Mouse (Mus musculus): ENCODE data around the gene Gpsm1. TPM values are rescaled to one million over a fixed set of nuclear protein-coding genes. Genes with fewer than 3 reads are reported as not detected.
A peak's percentile ranks its signal among the peaks of the same experiment; 100 is the strongest.

Gpsm1 gene
- polyA plus RNA-seq (2015; fragmentation: Nextera tagmentation; extraction: Ambion mirVana) = 6.3 and 6.9 TPM in 2 replicates

GRCm38 (mm10) chr2:26315072-26315924 lies at the start of gene Gpsm1:
Gpsm1 (plus strand) TSS chr2:26315515.
- peak within 1 kb of the TSS; percentile 85 for H3K4me2 ChIP-seq (replicated peaks; ENCODE audit: low read depth)
- peak within 1 kb of the TSS; percentile 71 for H3K27ac ChIP-seq (ENCODE audit: low read depth, low read length)
- 1% methylated on average over 60 of the region's 66 CpGs for WGBS
- H3K4me1 ChIP-seq (replicated peaks; ENCODE audit: control insufficient read depth, insufficient read depth, low read length) = 0 out of 2 replicates have a peak, but pooled peaks cover 2% of the 10 kb centered on the region
- TF ChIP-seq CTCF (IDR thresholded peaks at IDR 0.05; ENCODE audit: low read depth) = 0 out of 2 replicates have a peak, but pooled peaks have one; percentile 16
- H3K4me3 ChIP-seq (ENCODE audit: low read depth, low read length) = peak within 1 kb of the TSS; percentile 72
- peak within 1 kb of the TSS; percentile 66 for H3K9ac ChIP-seq (ENCODE audit: low read depth, low read length)
- peak; percentile 66 for ATAC-seq
- H3K27me3 ChIP-seq (replicated peaks; ENCODE audit: control insufficient read depth, insufficient read depth, low read length) = no peaks in the 10 kb centered on the region
- no peaks in the 10 kb centered on the region for H3K9me3 ChIP-seq (ENCODE audit: control insufficient read depth)
- H3K36me3 ChIP-seq (ENCODE audit: control insufficient read depth, insufficient read depth) = no peaks in the 10 kb centered on the region

GRCm38 (mm10) chr2:26266066-26266742 lies 49.1 kb upstream of the Gpsm1 start:
- no peaks in the 10 kb centered on the region for H3K36me3 ChIP-seq (ENCODE audit: control insufficient read depth, insufficient read depth)
- no peak overlapping the region for H3K4me3 ChIP-seq (ENCODE audit: low read depth, low read length)
- H3K9ac ChIP-seq (ENCODE audit: low read depth, low read length) = no peak overlapping the region
- ATAC-seq = no peak
- H3K9me3 ChIP-seq (ENCODE audit: control insufficient read depth) = no peaks in the 10 kb centered on the region
- no peaks in the 10 kb centered on the region for H3K27me3 ChIP-seq (replicated peaks; ENCODE audit: control insufficient read depth, insufficient read depth, low read length)
- no peak overlapping the region for H3K27ac ChIP-seq (ENCODE audit: low read depth, low read length)
- 53% methylated on average over 10 of the region's 10 CpGs for WGBS
- no peak overlapping the region; the same call in 1 of the 2 replicates for H3K4me2 ChIP-seq (replicated peaks; ENCODE audit: low read depth)
- no peaks in the 10 kb centered on the region for H3K4me1 ChIP-seq (replicated peaks; ENCODE audit: control insufficient read depth, insufficient read depth, low read length)
- TF ChIP-seq CTCF (IDR thresholded peaks at IDR 0.05; ENCODE audit: low read depth) = no peak

- Histone ChIP-seq H3K27me3 (replicated peaks; ENCODE audit: control insufficient read depth, insufficient read depth, low read length) (no peaks in the 10 kb centered on the region), H3K4me1 (replicated peaks; ENCODE audit: control insufficient read depth, insufficient read depth, low read length) (no peaks in the 10 kb centered on the region), H3K27ac (ENCODE audit: low read depth, low read length) (no peak overlapping the region), H3K9ac (ENCODE audit: low read depth, low read length) (no peak overlapping the region), H3K4me2 (replicated peaks; ENCODE audit: low read depth) (no peak overlapping the region), H3K36me3 (ENCODE audit: control insufficient read depth, insufficient read depth) (no peaks in the 10 kb centered on the region), H3K4me3 (ENCODE audit: low read depth, low read length) (no peak overlapping the region), H3K9me3 (ENCODE audit: control insufficient read depth) (no peaks in the 10 kb centered on the region)
- 67% methylated on average over 3 of the region's 3 CpGs for WGBS
- ATAC-seq = no peak
- TF ChIP-seq CTCF (IDR thresholded peaks at IDR 0.05; ENCODE audit: low read depth) = no peak
These were observed 47.1 kb upstream of the Gpsm1 start for GRCm38 (mm10) chr2:26268216-26268615.

- H3K9me3 ChIP-seq (ENCODE audit: control insufficient read depth) = no peaks in the 10 kb centered on the region
- TF ChIP-seq CTCF (IDR thresholded peaks at IDR 0.05; ENCODE audit: low read depth) = peak; percentile 91
- peak; percentile 59 for ATAC-seq
- H3K9ac ChIP-seq (ENCODE audit: low read depth, low read length) = no peak overlapping the region
- no peak overlapping the region for H3K27ac ChIP-seq (ENCODE audit: low read depth, low read length)
- H3K36me3 ChIP-seq (ENCODE audit: control insufficient read depth, insufficient read depth) = no peaks in the 10 kb centered on the region
- 27% methylated on average over 7 of the region's 7 CpGs for WGBS
- H3K4me3 ChIP-seq (ENCODE audit: low read depth, low read length) = no peak overlapping the region
- no peaks in the 10 kb centered on the region for H3K4me1 ChIP-seq (replicated peaks; ENCODE audit: control insufficient read depth, insufficient read depth, low read length)
- H3K27me3 ChIP-seq (replicated peaks; ENCODE audit: control insufficient read depth, insufficient read depth, low read length) = no peaks in the 10 kb centered on the region
- no peak overlapping the region for H3K4me2 ChIP-seq (replicated peaks; ENCODE audit: low read depth)
These were observed 41.7 kb upstream of the Gpsm1 start for GRCm38 (mm10) chr2:26273611-26274010.

- no peak for TF ChIP-seq CTCF (IDR thresholded peaks at IDR 0.05; ENCODE audit: low read depth)
- H3K9me3 ChIP-seq (ENCODE audit: control insufficient read depth) = no peaks in the 10 kb centered on the region
- ATAC-seq = no peak
- no peak overlapping the region for H3K4me2 ChIP-seq (replicated peaks; ENCODE audit: low read depth)
- H3K36me3 ChIP-seq (ENCODE audit: control insufficient read depth, insufficient read depth) = no peaks in the 10 kb centered on the region
- no peaks in the 10 kb centered on the region for H3K4me1 ChIP-seq (replicated peaks; ENCODE audit: control insufficient read depth, insufficient read depth, low read length)
- WGBS = 78% methylated on average over 3 of the region's 3 CpGs
- H3K4me3 ChIP-seq (ENCODE audit: low read depth, low read length) = no peak overlapping the region
- no peak overlapping the region for H3K27ac ChIP-seq (ENCODE audit: low read depth, low read length)
- no peak overlapping the region for H3K9ac ChIP-seq (ENCODE audit: low read depth, low read length)
- no peaks in the 10 kb centered on the region for H3K27me3 ChIP-seq (replicated peaks; ENCODE audit: control insufficient read depth, insufficient read depth, low read length)
These were observed 35.6 kb upstream of the Gpsm1 start for GRCm38 (mm10) chr2:26279712-26280111.

GRCm38 (mm10) chr2:26280594-26280993 lies 34.7 kb upstream of the Gpsm1 start:
- no peak overlapping the region for H3K27ac ChIP-seq (ENCODE audit: low read depth, low read length)
- H3K36me3 ChIP-seq (ENCODE audit: control insufficient read depth, insufficient read depth) = no peaks in the 10 kb centered on the region
- no peaks in the 10 kb centered on the region for H3K4me1 ChIP-seq (replicated peaks; ENCODE audit: control insufficient read depth, insufficient read depth, low read length)
- H3K4me2 ChIP-seq (replicated peaks; ENCODE audit: low read depth) = no peak overlapping the region
- H3K9ac ChIP-seq (ENCODE audit: low read depth, low read length) = no peak overlapping the region
- no peak for TF ChIP-seq CTCF (IDR thresholded peaks at IDR 0.05; ENCODE audit: low read depth)
- no peak overlapping the region for H3K4me3 ChIP-seq (ENCODE audit: low read depth, low read length)
- WGBS = 84% methylated on average over 11 of the region's 11 CpGs
- ATAC-seq = no peak
- H3K9me3 ChIP-seq (ENCODE audit: control insufficient read depth) = no peaks in the 10 kb centered on the region
- no peaks in the 10 kb centered on the region for H3K27me3 ChIP-seq (replicated peaks; ENCODE audit: control insufficient read depth, insufficient read depth, low read length)
